Mouse (Mus musculus) testis, adult 2 months (tissue): ENCODE results near the gene Ate1. TPM values are rescaled to one million over a fixed set of nuclear protein-coding genes. Genes with fewer than 3 reads are reported as not detected.
"Not testable (repeated sequence)": the region's sequence is repeated elsewhere in the genome, so short reads cannot be mapped to it uniquely, and the experiment has no call there.

Source experiments
- H3K27ac ChIP-seq: fragments of 200-500 bp; 2 replicates; pipeline ENCODE4 v1.5.1; 2012; ENCODE audit warnings: low read depth, low read length; ENCODE audit not compliant: control insufficient read depth, insufficient read depth
- H3K27me3 ChIP-seq: fragments of 200-500 bp; 2 replicates; pipeline ENCODE4 v1.6.1; 2012; ENCODE audit warnings: mild to moderate bottlenecking, low read length, moderate library complexity; ENCODE audit not compliant: control insufficient read depth, insufficient read depth
- H3K36me3 ChIP-seq: fragments of 200-500 bp; 2 replicates; pipeline ENCODE4 v1.6.1; 2012; ENCODE audit warnings: mild to moderate bottlenecking, low read length; ENCODE audit not compliant: control insufficient read depth, insufficient read depth
- H3K4me1 ChIP-seq: fragments of 200-500 bp; 2 replicates; pipeline ENCODE4 v1.6.1; 2012; ENCODE audit warnings: low read length; ENCODE audit not compliant: control insufficient read depth, insufficient read depth
- H3K4me3 ChIP-seq: fragments of 200-500 bp; 2 replicates; pipeline ENCODE4 v1.5.1; 2012; ENCODE audit warnings: low read depth, mild to moderate bottlenecking, low read length, moderate library complexity, mixed read lengths; ENCODE audit not compliant: control insufficient read depth
- CTCF ChIP-seq: fragments of 200-500 bp; IDR thresholded peaks from 2 replicates; pipeline ENCODE4 v1.5.1; 2012; ENCODE audit warnings: low read depth, mild to moderate bottlenecking, inconsistent platforms, low read length, moderate library complexity; ENCODE audit not compliant: control insufficient read depth, insufficient read depth, insufficient replicate concordance
- POLR2A ChIP-seq: fragments of 200-500 bp; IDR thresholded peaks from 2 replicates; pipeline ENCODE4 v1.6.1; 2012; ENCODE audit warnings: low read depth, mild to moderate bottlenecking, inconsistent platforms, low read length, moderate library complexity; ENCODE audit not compliant: control insufficient read depth
- polyA plus RNA-seq: library from polyadenylated mRNA; depleted of rRNA; stranded (reverse); fragments of >200 nt; gene quantifications from 2 replicates; pipeline ENCODE4 v1.2.3, GENCODE M21; 2012

Ate1 gene
- polyA plus RNA-seq, 1 experiment, result 18.3 TPM

- no peaks in the 10 kb centered on the region for H3K27me3 ChIP-seq
- H3K4me1 ChIP-seq, result no peaks in the 10 kb centered on the region
- H3K4me3 ChIP-seq, result no peak overlapping the region
- no peak for TF ChIP-seq POLR2A
- TF ChIP-seq CTCF, result no peak
- no peak overlapping the region for H3K27ac ChIP-seq
- no peaks in the 10 kb centered on the region for H3K36me3 ChIP-seq
Measured at GRCm38 (mm10) chr7:130407622-130408021, 112.5 kb downstream of the Ate1 start.

- Histone ChIP-seq H3K27me3 (no peaks in the 10 kb centered on the region), H3K4me3 (no peak overlapping the region), H3K4me1 (no peaks in the 10 kb centered on the region), H3K27ac (no peak overlapping the region), H3K36me3 (no peaks in the 10 kb centered on the region)
- TF ChIP-seq CTCF, result no peak
- no peak for TF ChIP-seq POLR2A
Measured at GRCm38 (mm10) chr7:130403346-130403745, 116.8 kb downstream of the Ate1 start.

- no peaks in the 10 kb centered on the region for H3K27me3 ChIP-seq
- no peak for TF ChIP-seq POLR2A
- TF ChIP-seq CTCF, result no peak
- no peak overlapping the region for H3K27ac ChIP-seq
- no peaks in the 10 kb centered on the region for H3K36me3 ChIP-seq
- no peak overlapping the region for H3K4me3 ChIP-seq
- no peaks in the 10 kb centered on the region for H3K4me1 ChIP-seq
Measured at GRCm38 (mm10) chr7:130394697-130395096, 125.5 kb downstream of the Ate1 start.

GRCm38 (mm10) chr7:130390060-130390459, 130.1 kb downstream of the Ate1 start:
- H3K36me3 ChIP-seq, H3K4me3 ChIP-seq, H3K27ac ChIP-seq, H3K4me1 ChIP-seq, H3K27me3 ChIP-seq: not testable (repeated sequence)

GRCm38 (mm10) chr7:130386308-130386707, 133.9 kb downstream of the Ate1 start:
- H3K4me1 ChIP-seq, result no peaks in the 10 kb centered on the region
- no peak overlapping the region for H3K27ac ChIP-seq
- no peaks in the 10 kb centered on the region for H3K36me3 ChIP-seq
- no peak for TF ChIP-seq POLR2A
- no peak for TF ChIP-seq CTCF
- no peak overlapping the region for H3K4me3 ChIP-seq
- no peaks in the 10 kb centered on the region for H3K27me3 ChIP-seq

GRCm38 (mm10) chr7:130385732-130386294, 134.4 kb downstream of the Ate1 start:
- Histone ChIP-seq H3K27me3 (no peaks in the 10 kb centered on the region), H3K27ac (no peak overlapping the region), H3K36me3 (no peaks in the 10 kb centered on the region), H3K4me1 (no peaks in the 10 kb centered on the region; the same call in 1 of the 2 replicates), H3K4me3 (no peak overlapping the region)
- TF ChIP-seq POLR2A (no peak), CTCF (no peak)

GRCm38 (mm10) chr7:130382126-130382525, 138.0 kb downstream of the Ate1 start:
- H3K4me3 ChIP-seq, result no peak overlapping the region
- no peaks in the 10 kb centered on the region; the same call in 1 of the 2 replicates for H3K4me1 ChIP-seq
- no peaks in the 10 kb centered on the region for H3K27me3 ChIP-seq
- H3K36me3 ChIP-seq, result no peaks in the 10 kb centered on the region
- no peak for TF ChIP-seq POLR2A
- no peak for TF ChIP-seq CTCF
- H3K27ac ChIP-seq, result no peak overlapping the region

- Histone ChIP-seq H3K27me3 (no peaks in the 10 kb centered on the region), H3K27ac (no peak overlapping the region), H3K36me3 (no peaks in the 10 kb centered on the region), H3K4me3 (no peak overlapping the region), H3K4me1 (no peaks in the 10 kb centered on the region; the same call in 1 of the 2 replicates)
- TF ChIP-seq POLR2A, result no peak
- TF ChIP-seq CTCF, result no peak
Measured at GRCm38 (mm10) chr7:130381387-130381951, 138.7 kb downstream of the Ate1 start.
